Mouse (Mus musculus) liver, postnatal 0 days (tissue): ENCODE results near the gene Rundc3a. TPM values are rescaled to one million over a fixed set of nuclear protein-coding genes. Genes with fewer than 3 reads are reported as not detected.

ENCODE experiments used
- ATAC-seq: fragments of 200-750 bp; cut with Nextera tagmentation; 2 replicates; pipeline ENCODE4 v1.8.0; 2017; ENCODE audit warnings: mild to moderate bottlenecking, moderate library complexity
- DNase-seq: peaks from one replicate; pipeline ENCODE4 v3.0.0-alpha.2; 2016
- H3K27ac ChIP-seq: fragments of 300-500 bp; sonication (generic); 2 replicates; pipeline ENCODE4 v1.5.1; 2014; ENCODE audit warnings: antibody characterized with exemption, moderate library complexity, mild to moderate bottlenecking, low read depth
- H3K27me3 ChIP-seq: fragments of 300-500 bp; sonication (generic); 2 replicates; pipeline ENCODE4 v1.6.1; 2014; ENCODE audit warnings: low read length, control low read depth, mixed read lengths; ENCODE audit not compliant: insufficient read depth
- H3K36me3 ChIP-seq: fragments of 300-500 bp; sonication (generic); replicated peaks from 2 replicates; pipeline ENCODE4 v1.6.1; 2014; ENCODE audit warnings: mild to moderate bottlenecking, control low read depth, low read length, moderate library complexity, mixed read lengths; ENCODE audit not compliant: insufficient read depth
- H3K4me1 ChIP-seq: fragments of 300-500 bp; sonication (generic); 2 replicates; pipeline ENCODE4 v1.6.1; 2014; ENCODE audit warnings: antibody characterized with exemption, mild to moderate bottlenecking, control low read depth; ENCODE audit not compliant: insufficient read depth
- H3K4me2 ChIP-seq: fragments of 300-500 bp; sonication (generic); 2 replicates; pipeline ENCODE4 v1.6.1; 2014; ENCODE audit warnings: low read depth, mild to moderate bottlenecking, low read length, moderate library complexity, mixed read lengths
- H3K4me3 ChIP-seq: fragments of 300-500 bp; sonication (generic); 2 replicates; pipeline ENCODE4 v1.5.1; 2014; ENCODE audit warnings: low read depth, low read length
- H3K9ac ChIP-seq: fragments of 300-500 bp; sonication (generic); replicated peaks from 2 replicates; pipeline ENCODE4 v1.6.1; 2014; ENCODE audit warnings: mild to moderate bottlenecking, moderate library complexity
- H3K9me3 ChIP-seq: fragments of 300-500 bp; sonication (generic); 2 replicates; pipeline ENCODE4 v1.6.1; 2016; ENCODE audit warnings: mild to moderate bottlenecking, control low read depth, low read length, mixed read lengths
- CTCF ChIP-seq: sonication (generic); IDR thresholded peaks from 2 replicates; pipeline ENCODE4 v1.5.1; 2016; ENCODE audit warnings: antibody characterized with exemption, low read depth
- EP300 ChIP-seq: IDR thresholded peaks from 2 replicates; pipeline ENCODE4 v1.6.1; 2016; ENCODE audit warnings: antibody characterized with exemption, low read depth, mild to moderate bottlenecking
- WGBS: fragments of 180-500 bp; shearing (Covaris S2); extraction: QIAGEN DNeasy Blood & Tissue Kit; methylation state at CpG from one replicate; pipeline ENCODE4 v1.1.7; 2014; ENCODE audit not compliant: insufficient replicate concordance; 5-methylcytosine and 5-hydroxymethylcytosine counted together
- polyA plus RNA-seq: library from polyadenylated mRNA; unstranded; fragments of >200 nt; fragmentation: Nextera tagmentation; extraction: Ambion mirVana; gene quantifications from 2 replicates; pipeline ENCODE4 v1.2.1, GENCODE M21; 2015

Gene Rundc3a
- polyA plus RNA-seq, 1 experiment from 2014 or later, result 1.8 TPM

- 78% methylated on average over 8 of the region's 8 CpGs for WGBS
- DNase-seq, result no peak
Observed at GRCm38 (mm10) chr11:102440255-102440654, 47.1 kb downstream of the Rundc3a start.

GRCm38 (mm10) chr11:102441434-102441833, 48.2 kb downstream of the Rundc3a start:
- Histone ChIP-seq H3K9me3 (no peaks in the 10 kb centered on the region), H3K4me1 (peaks cover 8% of the 10 kb centered on the region), H3K4me2 (no peak overlapping the region), H3K9ac (no peak overlapping the region), H3K36me3 (no peaks in the 10 kb centered on the region), H3K4me3 (no peak overlapping the region), H3K27me3 (peaks cover 46% of the 10 kb centered on the region), H3K27ac (no peak overlapping the region)
- TF ChIP-seq CTCF (peak; percentile 38), EP300 (no peak)
- DNase-seq (no peak), ATAC-seq (no peak)
- WGBS, result 75% methylated on average over 3 of the region's 3 CpGs

More at GRCm38 (mm10) chr11:102440255-102440654, 47.1 kb downstream of the Rundc3a start:
- peaks cover 8% of the 10 kb centered on the region for H3K4me1 ChIP-seq
- H3K4me3 ChIP-seq, result no peak overlapping the region
- no peak overlapping the region for H3K27ac ChIP-seq
- H3K27me3 ChIP-seq, result peaks cover 34% of the 10 kb centered on the region
- TF ChIP-seq EP300 (no peak), CTCF (no peak)
- no peaks in the 10 kb centered on the region for H3K9me3 ChIP-seq
- no peak overlapping the region for H3K4me2 ChIP-seq
- peaks cover 9% of the 10 kb centered on the region for H3K36me3 ChIP-seq
- no peak overlapping the region for H3K9ac ChIP-seq
- no peak for ATAC-seq

- Histone ChIP-seq H3K27me3 (peaks cover 51% of the 10 kb centered on the region), H3K4me1 (peaks cover 11% of the 10 kb centered on the region), H3K9ac (no peak overlapping the region), H3K36me3 (no peaks in the 10 kb centered on the region), H3K4me2 (no peak overlapping the region), H3K9me3 (no peaks in the 10 kb centered on the region), H3K27ac (no peak overlapping the region), H3K4me3 (no peak overlapping the region)
- ATAC-seq (no peak), DNase-seq (no peak)
- TF ChIP-seq CTCF (no peak), EP300 (no peak)
- 83% methylated on average over 6 of the region's 6 CpGs for WGBS
Observed at GRCm38 (mm10) chr11:102442089-102442488, 48.9 kb downstream of the Rundc3a start.

DNA sequence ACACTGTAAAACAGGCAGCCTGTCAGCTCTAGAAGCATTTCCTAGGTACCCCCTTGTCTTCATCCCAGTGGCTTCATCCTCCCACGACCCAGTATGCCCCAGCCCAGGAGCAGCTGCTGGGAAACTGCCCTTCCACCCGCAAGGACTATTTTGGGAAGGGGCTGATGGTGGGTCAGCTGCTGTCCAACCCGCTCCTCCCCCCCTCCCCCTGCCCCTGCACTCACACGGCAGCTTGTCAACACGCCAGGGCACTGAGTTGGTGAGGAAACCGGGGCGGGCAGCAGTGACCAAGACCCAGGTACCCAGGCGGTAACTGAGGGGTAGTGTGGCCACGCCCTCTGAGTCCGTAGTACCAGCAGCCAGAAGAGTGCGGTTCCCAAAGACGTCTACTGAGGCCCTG, 50.5 kb downstream of the Rundc3a start:
- TF ChIP-seq EP300 (no peak), CTCF (no peak)
- Histone ChIP-seq H3K27ac (no peak overlapping the region), H3K4me2 (no peak overlapping the region), H3K9ac (no peak overlapping the region), H3K4me3 (no peak overlapping the region), H3K4me1 (0 out of 2 replicates have a peak, but pooled peaks cover 3% of the 10 kb centered on the region), H3K9me3 (no peaks in the 10 kb centered on the region), H3K27me3 (peaks cover 54% of the 10 kb centered on the region), H3K36me3 (no peaks in the 10 kb centered on the region)
- WGBS, result 70% methylated on average over 12 of the region's 12 CpGs
- DNase-seq (no peak), ATAC-seq (no peak)

- H3K27me3 ChIP-seq, result peaks cover 57% of the 10 kb centered on the region
- 0 out of 2 replicates have a peak, but pooled peaks cover 3% of the 10 kb centered on the region for H3K4me1 ChIP-seq
- no peaks in the 10 kb centered on the region for H3K9me3 ChIP-seq
- no peak overlapping the region for H3K27ac ChIP-seq
- DNase-seq (no peak), ATAC-seq (no peak)
- TF ChIP-seq EP300 (no peak), CTCF (no peak)
- H3K9ac ChIP-seq, result no peak overlapping the region
- no peaks in the 10 kb centered on the region for H3K36me3 ChIP-seq
- 72% methylated on average over 3 of the region's 3 CpGs for WGBS
- no peak overlapping the region for H3K4me3 ChIP-seq
- H3K4me2 ChIP-seq, result no peak overlapping the region
Observed at GRCm38 (mm10) chr11:102444321-102444720, 51.1 kb downstream of the Rundc3a start.

DNA sequence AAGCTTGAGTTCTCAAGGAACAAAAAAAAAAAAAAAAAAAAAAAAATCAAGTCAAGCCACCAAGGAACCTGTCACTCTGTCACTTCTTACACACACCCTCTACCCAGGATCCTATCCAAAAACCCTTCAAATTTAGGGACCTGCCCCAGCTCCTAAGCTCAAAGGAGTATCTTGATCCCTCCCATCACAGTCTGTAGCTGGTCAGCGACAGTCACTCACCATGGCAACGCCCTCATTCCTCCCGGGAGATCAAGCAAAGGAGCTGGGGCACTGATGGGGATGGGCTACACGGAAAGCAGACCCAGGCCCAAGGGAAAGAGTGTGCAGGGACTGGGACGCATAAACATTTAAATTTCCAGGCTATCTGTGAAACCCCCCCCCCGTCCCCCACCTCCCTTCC, 51.6 kb downstream of the Rundc3a start:
- Histone ChIP-seq H3K27ac (no peak overlapping the region), H3K9me3 (no peaks in the 10 kb centered on the region), H3K36me3 (no peaks in the 10 kb centered on the region), H3K4me1 (0 out of 2 replicates have a peak, but pooled peaks cover 3% of the 10 kb centered on the region), H3K9ac (no peak overlapping the region), H3K4me3 (no peak overlapping the region), H3K4me2 (no peak overlapping the region), H3K27me3 (peaks cover 59% of the 10 kb centered on the region)
- no peak for TF ChIP-seq EP300
- TF ChIP-seq CTCF, result no peak
- WGBS, result 46% methylated on average over 6 of the region's 6 CpGs
- ATAC-seq (no peak), DNase-seq (no peak)

GRCm38 (mm10) chr11:102445264-102445890, 52.2 kb downstream of the Rundc3a start:
- Histone ChIP-seq H3K27ac (no peak overlapping the region), H3K36me3 (no peaks in the 10 kb centered on the region), H3K9ac (no peak overlapping the region), H3K4me1 (0 out of 2 replicates have a peak, but pooled peaks cover 3% of the 10 kb centered on the region), H3K4me3 (no peak overlapping the region), H3K4me2 (no peak overlapping the region), H3K27me3 (peaks cover 62% of the 10 kb centered on the region), H3K9me3 (no peaks in the 10 kb centered on the region)
- no peak for TF ChIP-seq CTCF
- no peak for TF ChIP-seq EP300
- 58% methylated on average over 10 of the region's 10 CpGs for WGBS
- ATAC-seq (no peak), DNase-seq (no peak)
